28 mouse cellular contexts compared by ENCODE assay signal in genomic region chr16:4026672-4027071, GRCm38 (mm10). TPM values are rescaled to one million over a fixed set of nuclear protein-coding genes. Genes with fewer than 3 reads are reported as not detected.
DNase-seq lines count a peak whose midpoint lies in the region; ATAC-seq and TF ChIP-seq lines count a peak whose summit lies in the region.
"Had no signal": no experiment of that assay in that cellular context is flagged by ENCODE, and none has a peak within 500 bp of the region (broad histone marks: within the 10 kb centered on the region; RNA-seq: fewer than 3 reads in every experiment).

No protein-coding gene starts in this region.

- no peak overlapping the region for H3K4me2 ChIP-seq in intestine, embryonic 16.5 days (ENCODE audit: low read depth, low read length)
- H3K4me2 ChIP-seq in intestine, embryonic 15.5 days (replicated peaks) = no peak overlapping the region
- H3K4me2 ChIP-seq: forebrain, embryonic 13.5 days; heart, embryonic 12.5 days; heart, embryonic 15.5 days; hindbrain, embryonic 13.5 days had no signal

- no peaks in the 10 kb centered on the region for H3K27me3 ChIP-seq in intestine, embryonic 16.5 days (replicated peaks; ENCODE audit: control insufficient read depth, insufficient read depth, low read length)
- no peaks in the 10 kb centered on the region for H3K27me3 ChIP-seq in intestine, embryonic 15.5 days (replicated peaks)
- no peaks in the 10 kb centered on the region for H3K27me3 ChIP-seq in kidney, adult 2 months (replicated peaks; ENCODE audit: control insufficient read depth, insufficient read depth, low read length)
- H3K27me3 ChIP-seq in heart, adult 2 months (ENCODE audit: control insufficient read depth, insufficient read depth, low read length) = no peaks in the 10 kb centered on the region
- H3K27me3 ChIP-seq: CH12.LX; forebrain, embryonic 13.5 days; heart, embryonic 12.5 days; heart, embryonic 15.5 days; hindbrain, embryonic 13.5 days had no signal

- no peaks in the 10 kb centered on the region for H3K36me3 ChIP-seq in intestine, embryonic 16.5 days (ENCODE audit: control insufficient read depth, insufficient read depth, low read length)
- H3K36me3 ChIP-seq in intestine, embryonic 15.5 days = no peaks in the 10 kb centered on the region
- H3K36me3 ChIP-seq in kidney, adult 2 months (ENCODE audit: control insufficient read depth, insufficient read depth, low read length) = no peaks in the 10 kb centered on the region
- no peaks in the 10 kb centered on the region for H3K36me3 ChIP-seq in heart, adult 2 months (ENCODE audit: control insufficient read depth, insufficient read depth, low read length)
- H3K36me3 ChIP-seq: forebrain, embryonic 10.5 days; G1E; heart, embryonic 12.5 days; heart, embryonic 15.5 days; hindbrain, embryonic 10.5 days; hindbrain, embryonic 13.5 days had no signal

- no peak for TF ChIP-seq POLR2A in kidney, adult 2 months (IDR thresholded peaks at IDR 0.05; ENCODE audit: low read depth, low read length)
- TF ChIP-seq POLR2A in heart, adult 2 months (IDR thresholded peaks at IDR 0.05; ENCODE audit: insufficient read depth, low read depth, low read length) = no peak

- H3K27ac ChIP-seq in intestine, embryonic 16.5 days (ENCODE audit: low read length) = no peak overlapping the region
- no peak overlapping the region for H3K27ac ChIP-seq in intestine, embryonic 15.5 days
- H3K27ac ChIP-seq in kidney, adult 2 months (ENCODE audit: insufficient read depth, low read depth, low read length) = peak overlapping the region; percentile 97
- H3K27ac ChIP-seq in heart, adult 2 months = no peak overlapping the region
- H3K27ac ChIP-seq: forebrain, embryonic 10.5 days; forebrain, embryonic 13.5 days; heart, embryonic 15.5 days; hindbrain, embryonic 10.5 days; hindbrain, embryonic 13.5 days had no signal

- no peaks in the 10 kb centered on the region for H3K79me2 ChIP-seq in heart, adult 2 months (replicated peaks; ENCODE audit: control insufficient read depth, insufficient read depth, low read length)

- WGBS in intestine, embryonic 16.5 days = 53% methylated on average over 1 of the region's 1 CpGs
- WGBS in intestine, embryonic 15.5 days = 45% methylated on average over 1 of the region's 1 CpGs
- WGBS in kidney, adult 2 months = 18% methylated on average over 1 of the region's 1 CpGs
- 32% methylated on average over 1 of the region's 1 CpGs for WGBS in heart, adult 2 months

- peak; percentile 31 for ATAC-seq in intestine, embryonic 16.5 days
- ATAC-seq in intestine, embryonic 15.5 days = no peak; the same call in 1 of the 2 replicates
- ATAC-seq: forebrain, embryonic 13.5 days; forebrain, embryonic 16.5 days; hindbrain, embryonic 16.5 days had no signal

- TF ChIP-seq EP300 in heart, adult 2 months (IDR thresholded peaks at IDR 0.05; ENCODE audit: insufficient read depth, low read depth, low read length) = no peak

- H3K9me3 ChIP-seq in intestine, embryonic 16.5 days (ENCODE audit: control insufficient read depth, low read length) = no peaks in the 10 kb centered on the region
- no peaks in the 10 kb centered on the region for H3K9me3 ChIP-seq in intestine, embryonic 15.5 days
- H3K9me3 ChIP-seq: forebrain, embryonic 13.5 days; G1E; heart, embryonic 15.5 days had no signal

- peak; percentile 49 for DNase-seq in kidney, adult 2 months
- no peak for DNase-seq in kidney, postnatal 4 days
- DNase-seq in adipocyte (ENCODE audit: low spot score) = peak; percentile 34
- no peak for DNase-seq in left cerebral cortex, postnatal 10 days (ENCODE audit: extremely low spot score in 1 of 2, low spot score in 2 of 2)
- no peak for DNase-seq in heart, adult 2 months
- DNase-seq: adrenal gland, adult 8-10 months; adrenal gland, postnatal 25 days; B cell, adult 2 months; cerebellum, adult 18-20 months; cerebellum, adult 9-10 months; cerebellum, postnatal 14 days; gastrocnemius, postnatal 10 days; gastrocnemius, postnatal 36 days; heart, adult 11 months; heart, postnatal 10 days; heart, postnatal 36 days had no signal

- no peak for TF ChIP-seq CTCF in kidney, adult 2 months (conservative IDR thresholded peaks at IDR 0.05; ENCODE audit: insufficient read depth, insufficient read length, low read depth, low read length)
- TF ChIP-seq CTCF in heart, adult 2 months (IDR thresholded peaks at IDR 0.05) = no peak

- H3K9ac ChIP-seq in intestine, embryonic 16.5 days (ENCODE audit: low read depth, low read length) = no peak overlapping the region
- no peak overlapping the region for H3K9ac ChIP-seq in intestine, embryonic 15.5 days
- H3K9ac ChIP-seq in heart, adult 2 months (ENCODE audit: low read depth, low read length) = no peak overlapping the region
- H3K9ac ChIP-seq: forebrain, embryonic 13.5 days; heart, embryonic 12.5 days; heart, embryonic 15.5 days; hindbrain, embryonic 13.5 days had no signal

- intact Hi-C loops in left cerebral cortex, postnatal 10 days (cut with DNase I) = no loop called here
- intact Hi-C loops in heart, adult 2 months (cut with DNase I) = no loop called here

- no peaks in the 10 kb centered on the region for H3K4me1 ChIP-seq in intestine, embryonic 16.5 days (ENCODE audit: control insufficient read depth, insufficient read depth, low read length)
- no peaks in the 10 kb centered on the region for H3K4me1 ChIP-seq in intestine, embryonic 15.5 days (replicated peaks)
- H3K4me1 ChIP-seq in kidney, adult 2 months (ENCODE audit: control insufficient read depth, insufficient read depth, low read length) = peaks cover 35% of the 10 kb centered on the region; the same call in 1 of the 2 replicates
- no peaks in the 10 kb centered on the region for H3K4me1 ChIP-seq in heart, adult 2 months (ENCODE audit: control insufficient read depth, insufficient read depth, low read length)
- H3K4me1 ChIP-seq: forebrain, embryonic 13.5 days; heart, embryonic 12.5 days; heart, embryonic 15.5 days; hindbrain, embryonic 10.5 days; hindbrain, embryonic 13.5 days had no signal

- H3K4me3 ChIP-seq in intestine, embryonic 16.5 days (ENCODE audit: low read length) = no peak overlapping the region
- no peak overlapping the region for H3K4me3 ChIP-seq in intestine, embryonic 15.5 days (replicated peaks)
- H3K4me3 ChIP-seq in kidney, adult 2 months (ENCODE audit: insufficient read depth, low read depth, low read length) = no peak overlapping the region
- H3K4me3 ChIP-seq in heart, adult 2 months = no peak overlapping the region
- H3K4me3 ChIP-seq: forebrain, embryonic 10.5 days; forebrain, embryonic 13.5 days; heart, embryonic 12.5 days; heart, embryonic 15.5 days; hindbrain, embryonic 10.5 days; hindbrain, embryonic 13.5 days had no signal

RNA-seq across cellular contexts. Expression of gene Dnase1, which starts 10.1 kb away (rescaled TPM):
- 4.3 and 4.5 TPM in 2 replicates for polyA plus RNA-seq in intestine, embryonic 16.5 days (2015; fragmentation: Nextera tagmentation; extraction: Ambion mirVana)
- 2.7 and 2.9 TPM in 2 replicates for polyA plus RNA-seq in intestine, embryonic 15.5 days (2015; fragmentation: Nextera tagmentation; extraction: Ambion mirVana)
- 2,240 and 2,440 TPM in 2 replicates for polyA plus RNA-seq in kidney, adult 2 months (2012; rRNA removed)
- total RNA-seq in left cerebral cortex, postnatal 10 days (2021) = not detected
- not detected for total RNA-seq in heart, adult 2 months (2021)
- not detected in 2 replicates for polyA plus RNA-seq in heart, adult 2 months (2012; rRNA removed)
- total RNA-seq: adrenal gland, adult 8-10 months; adrenal gland, postnatal 25 days; gastrocnemius, postnatal 10 days; gastrocnemius, postnatal 36 days; heart, postnatal 10 days; heart, postnatal 36 days had no signal
- polyA plus RNA-seq: G1E had no signal

RNA-seq across cellular contexts. Expression of gene Slx4, which starts 23.1 kb away (rescaled TPM):
- polyA plus RNA-seq in intestine, embryonic 16.5 days (2015; fragmentation: Nextera tagmentation; extraction: Ambion mirVana) = 10.5 and 11.3 TPM in 2 replicates
- 12.5 and 15.1 TPM in 2 replicates for polyA plus RNA-seq in intestine, embryonic 15.5 days (2015; fragmentation: Nextera tagmentation; extraction: Ambion mirVana)
- polyA plus RNA-seq in kidney, adult 2 months (2012; rRNA removed) = 36.0 and 41.0 TPM in 2 replicates
- 10 to 100 TPM; 60.9 to 61.7 TPM for total RNA-seq in left cerebral cortex, postnatal 10 days (2021)
- total RNA-seq in heart, adult 2 months (2021) = 1 to 10 TPM; 6.4 to 9.4 TPM
- polyA plus RNA-seq in heart, adult 2 months (2012; rRNA removed) = 7.7 and 9.8 TPM in 2 replicates

RNA-seq across cellular contexts. Expression of gene Nlrc3, which starts 50.2 kb away (rescaled TPM):
- polyA plus RNA-seq in intestine, embryonic 16.5 days (2015; fragmentation: Nextera tagmentation; extraction: Ambion mirVana) = 1.2 and 1.6 TPM in 2 replicates
- polyA plus RNA-seq in intestine, embryonic 15.5 days (2015; fragmentation: Nextera tagmentation; extraction: Ambion mirVana) = 1.00 and 1.0 TPM in 2 replicates
- polyA plus RNA-seq in kidney, adult 2 months (2012; rRNA removed) = 3.8 and 4.0 TPM in 2 replicates
- total RNA-seq in left cerebral cortex, postnatal 10 days (2021) = 1 to 10 TPM; 1.7 to 1.9 TPM
- total RNA-seq in heart, adult 2 months (2021) = 1 to 10 TPM; 1.1 to 1.2 TPM
- polyA plus RNA-seq in heart, adult 2 months (2012; rRNA removed) = 2.8 and 3.2 TPM in 2 replicates
- polyA plus RNA-seq: G1E had no signal

RNA-seq across cellular contexts. Expression of gene Trap1, which starts 51.0 kb away (rescaled TPM):
- 128 and 131 TPM in 2 replicates for polyA plus RNA-seq in intestine, embryonic 16.5 days (2015; fragmentation: Nextera tagmentation; extraction: Ambion mirVana)
- polyA plus RNA-seq in intestine, embryonic 15.5 days (2015; fragmentation: Nextera tagmentation; extraction: Ambion mirVana) = 115 and 116 TPM in 2 replicates
- 225 and 226 TPM in 2 replicates for polyA plus RNA-seq in kidney, adult 2 months (2012; rRNA removed)
- total RNA-seq in left cerebral cortex, postnatal 10 days (2021) = 10 to 100 TPM; 66.8 to 68.2 TPM
- total RNA-seq in heart, adult 2 months (2021) = 100 to 1,000 TPM; 138 to 154 TPM
- 124 and 167 TPM in 2 replicates for polyA plus RNA-seq in heart, adult 2 months (2012; rRNA removed)

Comparison
In these comparisons a context has a peak if more than half of its experiments do, and no peak if none do; other contexts are left out.
1. DNase-seq: peak in kidney, adult 2 months (single experiment) and adipocyte (single experiment); none in kidney, postnatal 4 days (0 of 2), left cerebral cortex, postnatal 10 days (0 of 2) and heart, adult 2 months (0 of 2).
2. RNA of gene Dnase1, which starts 10.1 kb away (polyA plus RNA-seq): 2,240 to 2,440 TPM in kidney, adult 2 months; 4.3 to 4.5 TPM in intestine, embryonic 16.5 days, 2.7 to 2.9 TPM in intestine, embryonic 15.5 days and not detected in heart, adult 2 months; every median in the first group is over 100 times any median in the second.